Mouse (Mus musculus): ENCODE results near the gene Mad1l1.

GRCm38 (mm10) chr5:140025301-140025700 is 296.1 kb downstream of the Mad1l1 start:
- TF ChIP-seq CTCF (IDR thresholded peaks at IDR 0.05; ENCODE audit: insufficient read depth, low read depth, low read length): no peak
- no peak for TF ChIP-seq POLR2A (IDR thresholded peaks at IDR 0.05; ENCODE audit: insufficient read depth, low read depth, low read length)
